Mouse (Mus musculus) lung, postnatal 0 days (tissue): ENCODE measurements at regions not wholly inside any gene's neighbourhood (a gene's known extent, or its start where the extent isn't known, plus 50 kb on each side); places are given as distances from the start of the nearest gene placed in this dataset.

Experiments used
- ATAC-seq: fragments of 200-750 bp; cut with Nextera tagmentation; 2 replicates; pipeline ENCODE4 v1.8.0; 2017; ENCODE audit warnings: moderate library complexity
- DNase-seq: peaks from one replicate; pipeline ENCODE4 v3.0.0-alpha.2; 2016; ENCODE audit warnings: low spot score
- H3K27ac ChIP-seq: fragments of 300-500 bp; sonication (generic); 2 replicates; pipeline ENCODE4 v1.5.1; 2014; ENCODE audit warnings: antibody characterized with exemption, mild to moderate bottlenecking, low read length, mixed read lengths
- H3K27me3 ChIP-seq: fragments of 300-500 bp; sonication (generic); replicated peaks from 2 replicates; pipeline ENCODE4 v1.6.1; 2014; ENCODE audit warnings: low read length, mixed read lengths; ENCODE audit not compliant: insufficient read depth
- H3K36me3 ChIP-seq: fragments of 300-500 bp; sonication (generic); 2 replicates; pipeline ENCODE4 v1.6.1; 2014; ENCODE audit warnings: low read length, mixed read lengths; ENCODE audit not compliant: insufficient read depth
- H3K4me1 ChIP-seq: fragments of 300-500 bp; sonication (generic); 2 replicates; pipeline ENCODE4 v1.6.1; 2014; ENCODE audit warnings: antibody characterized with exemption, low read depth, low read length, mixed read lengths; ENCODE audit not compliant: insufficient read depth
- H3K4me2 ChIP-seq: fragments of 300-500 bp; sonication (generic); replicated peaks from 2 replicates; pipeline ENCODE4 v1.6.1; 2014; ENCODE audit warnings: low read depth, mild to moderate bottlenecking, low read length, moderate library complexity, mixed read lengths
- H3K4me3 ChIP-seq: fragments of 300-500 bp; sonication (generic); 2 replicates; pipeline ENCODE4 v1.5.1; 2014; ENCODE audit warnings: low read depth, low read length
- H3K9ac ChIP-seq: fragments of 300-500 bp; sonication (generic); replicated peaks from 2 replicates; pipeline ENCODE4 v1.6.1; 2014; ENCODE audit warnings: low read depth, mild to moderate bottlenecking
- H3K9me3 ChIP-seq: fragments of 300-500 bp; sonication (generic); 2 replicates; pipeline ENCODE4 v1.6.1; 2016; ENCODE audit warnings: low read length, mixed read lengths
- CTCF ChIP-seq: IDR thresholded peaks from 2 replicates; pipeline ENCODE4 v1.5.1; 2016; ENCODE audit warnings: antibody characterized with exemption, mild to moderate bottlenecking
- EP300 ChIP-seq: IDR thresholded peaks from 2 replicates; pipeline ENCODE4 v1.6.1; 2016; ENCODE audit warnings: antibody characterized with exemption, mild to moderate bottlenecking, control low read depth
- WGBS: fragments of 180-500 bp; shearing (Covaris S2); extraction: QIAGEN DNeasy Blood & Tissue Kit; methylation state at CpG from one replicate; pipeline ENCODE4 v1.1.7; 2014; 5-methylcytosine and 5-hydroxymethylcytosine counted together

DNA sequence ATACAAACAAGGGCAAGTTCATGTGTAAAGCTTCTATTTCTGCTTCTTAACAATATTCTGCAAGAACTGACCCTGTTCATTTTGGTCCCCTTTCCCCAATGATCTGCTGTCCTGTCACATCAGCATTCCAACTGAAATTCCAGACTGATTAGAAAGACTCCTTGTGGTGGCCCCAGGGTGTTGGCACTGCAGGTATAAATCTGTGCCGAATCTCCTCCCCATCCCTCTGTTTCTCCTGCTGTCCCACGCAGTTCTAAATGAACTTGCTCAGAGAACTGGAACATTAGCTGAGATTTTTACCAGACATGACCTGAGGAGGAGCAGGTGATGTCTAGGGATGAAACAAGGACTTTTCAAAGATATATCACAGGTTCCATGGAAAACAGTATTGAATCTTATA, 467.7 kb downstream of the Pdha2 start:
- Histone ChIP-seq H3K4me3 (no peak overlapping the region), H3K9me3 (no peaks in the 10 kb centered on the region), H3K9ac (no peak overlapping the region), H3K27ac (no peak overlapping the region), H3K27me3 (no peaks in the 10 kb centered on the region), H3K36me3 (no peaks in the 10 kb centered on the region), H3K4me2 (no peak overlapping the region), H3K4me1 (no peaks in the 10 kb centered on the region)
- 61% methylated on average over 2 of the region's 2 CpGs for WGBS
- no peak for TF ChIP-seq EP300
- TF ChIP-seq CTCF, result no peak
- ATAC-seq (no peak), DNase-seq (no peak)

DNA sequence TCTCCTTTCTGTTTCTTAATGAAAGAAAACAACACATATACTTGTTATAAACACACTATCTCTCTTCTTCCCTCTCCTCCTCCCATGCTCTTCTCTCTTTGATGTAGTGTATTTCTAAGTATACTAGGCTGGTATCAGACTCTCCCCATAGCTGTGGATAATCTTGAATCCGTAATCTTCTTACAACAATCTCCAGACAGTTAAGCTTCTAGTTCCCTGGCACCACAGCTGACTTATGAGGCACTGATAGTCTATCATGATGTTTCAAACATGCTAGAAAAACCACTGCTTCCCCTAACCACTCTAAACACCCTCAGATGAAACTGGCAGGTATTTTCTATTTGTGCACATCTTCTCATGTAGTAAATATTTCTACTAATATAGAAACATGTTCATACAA, 471.7 kb downstream of the Pdha2 start:
- ATAC-seq, result no peak
- Histone ChIP-seq H3K36me3 (no peaks in the 10 kb centered on the region), H3K9ac (no peak overlapping the region), H3K27me3 (no peaks in the 10 kb centered on the region), H3K4me3 (no peak overlapping the region), H3K9me3 (no peaks in the 10 kb centered on the region), H3K4me2 (no peak overlapping the region), H3K4me1 (no peaks in the 10 kb centered on the region), H3K27ac (no peak overlapping the region)
- no peak for DNase-seq
- 54% methylated on average over 1 of the region's 1 CpGs for WGBS
- TF ChIP-seq CTCF (no peak), EP300 (no peak)

DNA sequence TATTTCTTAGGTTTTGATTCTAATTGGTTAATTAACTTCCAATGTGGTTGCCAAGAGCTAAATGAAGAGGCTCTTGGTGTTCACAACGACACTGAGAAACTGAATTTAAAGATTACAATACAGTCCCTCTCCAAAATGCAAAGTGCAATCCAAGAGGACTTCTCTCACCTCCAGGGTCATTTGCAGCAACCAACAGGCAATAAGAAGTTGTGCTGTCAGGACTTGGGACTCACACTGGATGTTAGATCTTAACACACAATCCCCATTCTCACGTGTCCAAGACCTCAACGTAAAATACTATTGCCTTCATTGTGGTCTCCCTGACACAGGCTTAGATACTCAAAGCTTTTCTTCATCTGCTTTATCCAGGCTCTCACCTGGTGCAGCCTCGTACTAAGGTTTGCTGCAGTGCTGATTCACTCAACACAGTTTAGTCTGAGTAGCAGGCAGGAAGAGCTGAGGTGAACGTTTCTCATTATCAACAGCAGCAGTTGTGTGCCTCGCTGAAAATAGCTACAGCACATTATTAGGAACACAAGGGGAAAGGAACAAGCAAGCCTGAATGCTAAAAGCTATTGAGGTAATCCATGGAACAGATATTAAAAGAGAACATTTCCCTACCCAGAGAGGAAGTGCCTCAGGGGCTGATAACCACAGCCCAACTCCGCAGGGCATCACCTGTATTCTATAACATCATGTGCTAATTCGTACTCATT, 473.3 kb downstream of the Pdha2 start:
- TF ChIP-seq EP300, result no peak
- TF ChIP-seq CTCF, result no peak
- Histone ChIP-seq H3K9me3 (no peaks in the 10 kb centered on the region), H3K27me3 (no peaks in the 10 kb centered on the region), H3K4me2 (no peak overlapping the region), H3K36me3 (no peaks in the 10 kb centered on the region), H3K9ac (no peak overlapping the region), H3K4me3 (no peak overlapping the region), H3K4me1 (no peaks in the 10 kb centered on the region), H3K27ac (no peak overlapping the region)
- ATAC-seq, result no peak
- no peak for DNase-seq
- WGBS, result 74% methylated on average over 8 of the region's 8 CpGs

DNA sequence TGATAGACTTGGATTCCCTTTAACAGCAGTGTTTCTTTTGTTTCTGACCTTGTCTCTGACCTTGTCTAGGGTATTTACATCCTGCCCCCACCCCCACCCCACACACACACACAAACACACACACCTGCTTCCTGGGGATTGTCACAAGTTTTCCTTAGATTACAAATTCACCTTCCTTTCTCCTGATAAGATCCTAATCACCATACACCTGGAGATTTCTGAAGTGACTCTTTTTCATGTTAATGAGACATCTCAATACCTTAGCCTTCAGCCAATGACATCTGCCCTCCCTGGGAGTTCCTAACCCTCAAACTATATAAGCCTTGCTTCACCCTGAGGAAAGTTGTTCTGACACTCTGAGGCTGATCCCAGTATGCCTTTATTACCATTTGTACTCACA, 495.3 kb downstream of the Pdha2 start:
- no peak for ATAC-seq
- Histone ChIP-seq H3K36me3 (no peaks in the 10 kb centered on the region), H3K4me2 (no peak overlapping the region)

GRCm38 (mm10) chr3:140707591-140708131, 504.5 kb downstream of the Pdha2 start:
- Histone ChIP-seq H3K4me2 (no peak overlapping the region), H3K9ac (no peak overlapping the region), H3K4me1 (no peaks in the 10 kb centered on the region), H3K27ac (no peak overlapping the region), H3K36me3 (no peaks in the 10 kb centered on the region), H3K9me3 (no peaks in the 10 kb centered on the region), H3K4me3 (no peak overlapping the region), H3K27me3 (no peaks in the 10 kb centered on the region)
- WGBS, result 59% methylated on average over 3 of the region's 3 CpGs
- no peak for DNase-seq
- no peak for ATAC-seq
- no peak for TF ChIP-seq CTCF
- TF ChIP-seq EP300, result no peak

More for the DNA sequence above, 495.3 kb downstream of the Pdha2 start:
- Histone ChIP-seq H3K27ac (no peak overlapping the region), H3K27me3 (no peaks in the 10 kb centered on the region), H3K4me1 (no peaks in the 10 kb centered on the region), H3K4me3 (no peak overlapping the region), H3K9ac (no peak overlapping the region), H3K9me3 (no peaks in the 10 kb centered on the region)
- DNase-seq, result no peak
- TF ChIP-seq CTCF, result no peak
- TF ChIP-seq EP300, result no peak

DNA sequence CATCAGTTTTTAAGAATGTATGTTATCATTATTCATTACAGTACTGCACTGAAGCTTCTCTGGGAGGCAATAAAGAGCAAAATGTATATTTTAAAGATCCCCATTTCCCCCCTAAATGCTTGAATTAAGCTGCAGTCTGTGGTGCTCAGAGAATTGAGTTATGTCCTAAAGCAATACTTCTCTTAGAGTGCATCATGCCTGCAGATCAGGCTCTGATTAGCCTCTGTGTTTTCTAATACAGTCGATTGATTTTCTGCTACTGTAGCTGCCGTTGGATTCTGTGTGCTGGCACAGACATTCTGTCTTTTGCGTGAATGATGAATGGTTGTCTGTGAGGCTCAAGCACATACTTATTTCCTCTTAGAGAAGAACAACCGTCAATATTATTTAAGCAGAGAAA, 505.4 kb downstream of the Pdha2 start:
- Histone ChIP-seq H3K4me2 (no peak overlapping the region), H3K27me3 (no peaks in the 10 kb centered on the region), H3K27ac (no peak overlapping the region), H3K9me3 (no peaks in the 10 kb centered on the region), H3K4me3 (no peak overlapping the region), H3K9ac (no peak overlapping the region), H3K4me1 (no peaks in the 10 kb centered on the region), H3K36me3 (no peaks in the 10 kb centered on the region)
- WGBS, result 67% methylated on average over 4 of the region's 4 CpGs
- TF ChIP-seq EP300 (no peak), CTCF (no peak)
- no peak for DNase-seq
- ATAC-seq, result no peak

DNA sequence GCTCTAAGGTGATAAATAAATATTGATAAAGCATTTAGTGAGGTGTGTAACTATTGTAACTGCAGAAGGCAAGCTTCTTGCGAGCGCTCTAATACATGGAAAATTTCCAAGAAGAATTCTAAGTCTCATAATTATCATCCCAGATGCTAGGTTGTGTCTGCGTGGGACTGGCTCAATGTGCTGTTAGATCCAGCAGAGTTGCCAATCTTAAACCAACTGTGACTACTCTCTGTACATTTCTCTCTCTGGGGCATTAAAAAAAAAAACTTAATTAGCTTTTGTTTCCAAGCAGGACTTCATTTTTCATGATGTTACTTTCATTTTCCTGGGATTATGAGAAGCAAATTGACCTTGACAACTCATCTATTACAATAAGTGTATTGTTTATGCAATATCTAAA, 506.6 kb downstream of the Pdha2 start:
- H3K4me1 ChIP-seq, result no peaks in the 10 kb centered on the region
- no peak overlapping the region for H3K9ac ChIP-seq
- ATAC-seq (no peak), DNase-seq (no peak)
- H3K27ac ChIP-seq, result no peak overlapping the region
- no peaks in the 10 kb centered on the region for H3K9me3 ChIP-seq
- H3K4me3 ChIP-seq, result no peak overlapping the region
- H3K36me3 ChIP-seq, result no peaks in the 10 kb centered on the region
- no peaks in the 10 kb centered on the region for H3K27me3 ChIP-seq
- TF ChIP-seq EP300 (no peak), CTCF (no peak)
- WGBS, result 63% methylated on average over 3 of the region's 3 CpGs
- H3K4me2 ChIP-seq, result no peak overlapping the region
